Mouse (Mus musculus) neutrophil, adult 5-6 weeks (primary cell): ENCODE measurements around the gene Nrap. TPM values are rescaled to one million over a fixed set of nuclear protein-coding genes. Genes with fewer than 3 reads are reported as not detected.
A peak's percentile ranks its signal among the peaks of the same experiment; 100 is the strongest.

ENCODE experiments used
- ATAC-seq: fragments of 151-379, 151-347 bp; 2 replicates; pipeline ENCODE4 v1.8.0; 2017; ENCODE audit warnings: mild to moderate bottlenecking, moderate TSS enrichment; ENCODE audit not compliant: insufficient number of reproducible peaks, poor library complexity, low FRiP score, severe bottlenecking; ENCODE audit errors: extremely low read depth
- total RNA-seq: library from RNA; stranded (forward); fragments of 200-1000 nt; gene quantifications from 2 replicates; pipeline ENCODE4 v1.2.3, GENCODE M21; 2017

Nrap gene
- total RNA-seq, 1 experiment from 2014 or later: not detected

DNA sequence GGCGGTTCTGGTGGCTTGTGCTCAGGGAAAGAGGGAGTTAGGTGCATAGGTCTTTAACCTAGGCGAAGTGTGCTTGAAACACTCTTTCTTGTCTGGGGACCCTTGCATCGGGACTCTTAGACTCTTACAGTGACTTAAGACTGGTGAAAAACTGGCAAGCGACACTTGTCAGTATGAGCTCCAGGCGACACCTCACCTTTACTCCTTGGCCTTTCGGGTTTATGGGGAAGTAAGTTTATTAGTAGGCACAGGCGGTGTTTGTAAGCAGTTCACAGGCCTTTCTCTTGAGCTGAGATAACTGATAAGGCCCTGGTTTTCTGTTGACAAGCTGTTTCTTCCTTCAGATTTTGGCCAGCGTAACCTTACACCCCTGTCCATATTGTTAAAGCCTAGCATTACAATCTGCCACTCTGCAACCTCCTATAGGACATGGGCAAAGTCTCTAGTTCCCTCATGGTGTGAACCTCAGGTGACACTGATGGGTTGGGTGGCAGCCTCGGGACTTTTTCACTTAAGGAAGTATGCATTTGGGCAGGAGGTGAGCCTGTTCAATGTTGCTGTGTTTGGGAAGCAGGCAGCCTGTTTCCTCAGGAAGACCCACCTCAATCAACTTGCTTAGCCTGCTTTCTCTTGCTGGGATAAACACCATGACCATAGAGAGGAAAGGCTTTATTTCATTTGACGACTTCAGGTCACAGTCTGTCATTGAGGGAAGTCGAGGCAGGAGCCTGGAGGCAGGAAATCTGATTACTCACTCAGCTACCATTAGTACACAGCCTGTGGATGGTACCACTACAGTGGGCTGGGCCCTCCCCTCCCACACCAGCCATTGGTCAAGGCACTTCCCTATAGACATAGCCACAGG is 8.1 kb upstream of the Nrap start:
- ATAC-seq: no peak

DNA sequence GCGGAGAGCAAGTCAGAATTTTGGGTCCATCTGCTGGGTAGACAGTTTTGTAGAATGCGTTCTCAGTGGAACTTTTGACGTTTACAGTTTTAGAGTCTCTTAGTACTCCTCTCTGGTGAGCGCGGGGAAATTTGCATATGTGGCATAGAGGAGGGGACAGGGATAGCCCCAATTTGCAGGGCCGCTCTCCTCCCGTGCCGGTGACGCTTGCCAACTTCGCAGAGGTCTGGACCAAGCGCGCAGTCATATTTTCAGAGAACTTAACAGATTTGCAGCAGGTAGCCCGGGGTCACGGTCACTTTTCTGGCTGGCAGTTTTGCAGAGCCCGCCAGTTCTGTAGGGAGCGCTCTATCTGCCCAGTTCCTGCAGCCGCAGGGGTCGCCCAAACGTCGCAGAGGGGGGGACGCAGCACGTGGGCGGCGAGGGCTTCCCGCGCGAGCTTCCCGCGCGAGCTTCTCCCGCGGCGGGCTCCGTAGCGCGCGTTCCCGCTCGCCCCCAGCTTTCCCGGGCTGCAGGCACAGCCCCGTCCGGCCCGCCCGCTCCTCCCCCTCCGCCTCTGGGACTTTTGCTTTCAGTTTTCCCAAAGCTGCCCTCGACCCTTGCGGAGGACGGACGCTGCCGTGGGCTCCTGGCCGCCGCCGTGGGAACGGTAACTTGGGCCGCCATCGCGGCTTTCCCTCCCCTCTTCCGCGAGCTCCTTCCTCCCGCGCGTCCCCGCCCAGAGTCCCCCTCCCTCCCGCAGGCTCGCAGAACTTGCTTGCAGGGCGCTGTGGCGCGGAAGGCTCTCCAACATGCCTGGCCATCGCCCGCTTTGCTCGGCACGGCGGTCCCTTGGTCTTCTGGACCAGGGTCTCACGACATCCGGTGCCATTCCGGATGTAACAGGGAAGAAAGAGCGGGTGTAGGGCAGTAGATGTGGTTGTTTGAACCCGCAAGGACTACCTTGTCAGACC is 7.1 kb upstream of the Nrap start, which contains the start of gene Casp7:
Gene Casp7, plus strand, starts transcription at position 461 of the 953 bp plus-strand sequence.
- peak; percentile 42 for ATAC-seq

GRCm38 (mm10) chr19:56396227-56396626 is 6.4 kb upstream of the Nrap start:
- ATAC-seq: no peak

- ATAC-seq: no peak
These were observed 5.5 kb upstream of the Nrap start for GRCm38 (mm10) chr19:56395183-56395935.

DNA sequence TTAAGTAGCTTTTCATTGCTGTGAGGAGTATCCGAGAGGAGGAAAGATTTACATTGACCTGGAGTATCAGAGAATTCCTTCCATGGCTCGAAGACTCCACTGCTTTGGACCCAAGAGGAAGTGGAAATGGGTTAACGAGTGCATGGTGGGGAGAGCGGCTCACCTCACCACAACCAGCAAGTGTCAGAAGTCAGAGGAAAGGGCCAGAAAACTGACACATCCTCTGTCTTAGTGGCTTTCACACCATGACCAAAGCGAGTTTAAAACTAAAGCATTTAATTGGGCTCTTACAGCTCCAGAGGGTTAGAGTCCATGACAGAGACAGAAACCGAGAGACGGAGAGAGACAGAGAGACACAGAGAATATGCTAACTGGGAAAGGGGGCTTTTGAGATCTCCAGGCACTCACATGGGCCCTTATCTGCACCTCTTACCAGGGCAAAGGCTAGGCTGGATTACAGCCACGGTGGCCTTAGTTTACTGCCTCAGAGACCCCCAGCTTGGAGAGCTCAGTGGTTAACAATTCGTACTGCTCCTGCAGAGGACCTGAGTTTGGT is 3.6 kb upstream of the Nrap start:
- ATAC-seq: no peak

- ATAC-seq: peak; percentile 51; the same call in 1 of the 2 replicates
These were observed 1.6 kb upstream of the Nrap start for GRCm38 (mm10) chr19:56391307-56392046.

GRCm38 (mm10) chr19:56389176-56389575 is 661 bp downstream of the Nrap start:
- no peak for ATAC-seq

DNA sequence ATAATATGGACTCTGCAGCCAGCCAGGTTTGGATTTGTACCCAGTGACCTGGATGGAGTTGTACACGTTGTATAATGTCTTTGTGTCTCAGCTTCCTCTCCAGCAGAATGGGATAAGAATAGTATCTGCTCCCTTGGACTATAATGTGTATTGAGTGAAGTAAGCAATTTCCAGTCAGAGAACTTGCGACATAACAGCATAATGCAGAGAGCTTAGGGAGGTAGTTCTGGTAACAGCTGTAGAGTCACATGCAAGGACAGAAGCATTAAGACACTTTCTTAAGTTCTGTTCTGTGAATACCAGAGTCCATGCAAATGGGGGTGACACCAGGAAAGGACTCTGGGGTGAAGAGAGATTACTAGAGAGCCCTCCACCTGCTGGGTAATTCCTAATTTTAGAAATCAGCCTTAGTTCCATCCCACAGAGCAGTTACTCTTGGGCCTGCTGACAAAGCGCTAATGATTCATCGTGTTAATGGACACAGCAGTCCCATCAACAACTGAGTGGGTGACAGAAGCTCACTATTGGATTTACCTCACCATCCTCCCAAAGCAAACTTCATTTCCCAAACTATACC is 2.0 kb downstream of the Nrap start:
- no peak for ATAC-seq

GRCm38 (mm10) chr19:56386095-56386494 is 3.7 kb downstream of the Nrap start:
- ATAC-seq: no peak

- ATAC-seq: no peak
These were observed 4.3 kb downstream of the Nrap start for GRCm38 (mm10) chr19:56385546-56385945.

DNA sequence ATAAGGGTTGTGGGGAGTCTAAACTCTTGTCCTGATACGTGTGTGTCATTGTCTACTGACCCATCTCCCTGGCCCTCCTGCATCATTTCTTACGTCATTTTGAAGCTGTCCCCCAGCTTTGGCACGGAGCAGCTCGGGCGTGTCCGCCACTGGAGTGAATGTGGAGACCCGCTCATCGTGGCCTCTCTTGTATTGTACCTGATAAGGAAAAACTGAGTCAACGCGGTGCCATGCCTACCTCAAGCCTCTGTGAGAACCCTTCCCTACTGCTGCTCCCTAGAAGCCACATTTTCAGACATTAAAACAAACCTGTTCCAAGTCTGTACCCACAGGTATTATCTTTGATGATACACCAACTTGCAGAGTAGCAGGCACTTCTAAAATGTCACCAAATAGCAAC is 8.4 kb downstream of the Nrap start:
- no peak for ATAC-seq

DNA sequence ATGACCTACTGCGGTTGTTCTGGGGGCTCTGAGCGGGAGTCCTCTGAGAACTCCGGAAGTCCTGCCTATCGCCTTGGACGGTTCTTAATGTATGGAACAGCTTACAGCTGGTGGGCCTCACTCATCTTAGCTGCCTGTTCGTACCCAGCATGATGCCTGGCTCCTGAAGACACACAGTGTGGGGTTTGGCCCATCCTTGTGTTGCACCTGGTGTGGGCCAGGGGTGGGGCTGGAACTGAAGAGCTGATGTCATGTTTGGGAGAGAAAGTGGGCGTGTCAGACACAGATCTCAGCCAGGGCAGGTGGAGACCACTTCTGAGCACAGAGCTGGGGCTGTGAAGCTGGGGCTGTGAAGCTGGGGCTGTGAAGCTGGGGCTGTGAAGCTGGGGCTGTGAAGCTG is 9.5 kb downstream of the Nrap start:
- no peak for ATAC-seq

- ATAC-seq: no peak
These were observed 11.2 kb downstream of the Nrap start for GRCm38 (mm10) chr19:56378554-56379172.

DNA sequence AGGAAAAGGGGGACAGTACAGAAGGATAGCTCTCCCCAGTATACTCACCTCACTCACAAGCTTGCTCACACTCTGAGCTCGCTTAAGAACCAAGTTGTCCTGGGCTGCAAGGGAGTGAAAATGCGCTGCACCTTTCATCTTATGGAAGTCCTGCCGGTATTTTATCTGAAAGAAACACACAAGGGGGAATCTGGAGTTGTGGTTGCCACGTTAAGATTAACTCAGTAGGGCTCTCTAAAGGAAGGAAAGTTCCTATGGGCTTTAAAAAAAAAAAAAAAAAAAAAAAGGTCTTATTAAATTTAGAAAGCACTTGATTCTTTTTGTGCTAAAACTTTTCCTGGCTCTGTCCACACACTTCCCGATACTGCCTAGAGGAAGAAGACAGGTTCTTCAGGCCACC is 11.8 kb downstream of the Nrap start:
- no peak for ATAC-seq

- no peak for ATAC-seq
These were observed 15.8 kb downstream of the Nrap start for GRCm38 (mm10) chr19:56374011-56374410.

DNA sequence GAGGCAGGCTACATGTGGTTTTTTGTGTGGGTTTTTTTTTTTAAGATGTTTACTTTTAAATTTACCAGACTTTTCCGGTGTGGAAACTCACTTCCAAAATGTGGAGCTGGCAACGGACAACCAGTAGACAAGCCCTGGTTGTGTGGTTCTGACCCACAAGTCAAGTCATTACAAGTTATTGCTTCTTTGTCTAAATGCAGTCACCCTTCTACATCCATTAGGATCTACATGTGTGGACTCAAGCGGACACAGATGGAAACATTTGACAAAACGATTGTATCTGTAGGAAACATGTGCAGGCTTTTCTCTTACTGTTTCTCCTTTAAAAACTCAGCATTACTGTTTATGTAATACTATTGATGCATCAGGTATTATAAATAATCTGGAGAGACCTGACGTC is 16.6 kb downstream of the Nrap start:
- ATAC-seq: no peak

DNA sequence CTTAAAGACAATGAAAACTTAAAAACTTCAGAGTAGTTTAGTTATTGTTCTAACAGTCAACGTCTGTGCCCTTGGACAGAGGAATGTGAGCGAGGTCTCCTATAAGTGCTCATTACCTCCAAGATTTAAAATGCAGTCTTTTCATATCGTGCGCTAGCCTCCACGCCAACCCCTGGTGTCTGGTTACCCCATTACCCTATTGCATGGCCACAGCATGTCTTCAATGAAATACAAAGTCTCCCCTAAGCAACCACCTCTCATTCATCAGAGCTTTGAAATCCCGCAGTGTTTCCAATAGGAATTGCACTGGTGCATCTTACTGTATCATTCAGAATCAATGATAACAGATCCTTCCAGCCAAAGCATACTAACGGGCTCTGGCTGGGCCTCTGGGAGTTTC is 17.6 kb downstream of the Nrap start:
- no peak for ATAC-seq
